9 mouse cellular contexts compared by ENCODE assay signal in the genomic region with DNA sequence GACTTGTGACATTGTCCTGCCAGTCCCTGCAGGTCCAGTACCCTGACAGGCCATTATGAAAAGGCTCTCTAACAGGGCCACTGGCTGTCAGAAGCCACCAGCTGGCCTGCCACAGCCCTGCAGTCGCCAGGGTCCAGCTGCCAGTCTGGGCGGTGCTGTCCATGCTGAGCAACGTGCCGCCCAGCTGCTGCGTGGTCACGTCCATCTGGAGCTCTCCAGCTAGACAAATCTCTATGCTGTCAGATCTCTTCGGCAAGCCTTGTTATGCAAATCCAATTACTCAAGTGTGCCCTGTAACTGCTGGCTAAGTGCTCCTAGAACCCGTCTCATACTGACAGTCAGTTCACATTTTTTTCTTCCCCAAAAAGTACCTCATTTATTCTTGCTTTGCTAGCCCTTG. TPM values are rescaled to one million over a fixed set of nuclear protein-coding genes. Genes with fewer than 3 reads are reported as not detected.
DNase-seq lines count a peak whose midpoint lies in the region; ATAC-seq and TF ChIP-seq lines count a peak whose summit lies in the region.
"Had no signal": no experiment of that assay in that cellular context is flagged by ENCODE, and none has a peak within 500 bp of the region (broad histone marks: within the 10 kb centered on the region; RNA-seq: fewer than 3 reads in every experiment).

No protein-coding gene starts in this region.

- no peak overlapping the region for H3K9ac ChIP-seq in kidney, embryonic 14.5 days (ENCODE audit: low read depth, low read length)
- H3K9ac ChIP-seq in neural tube, embryonic 14.5 days (replicated peaks; ENCODE audit: low read depth, low read length) = no peak overlapping the region
- H3K9ac ChIP-seq: liver, embryonic 13.5 days had no signal

- H3K27me3 ChIP-seq in kidney, embryonic 14.5 days (ENCODE audit: control insufficient read depth, insufficient read depth, low read length) = no peaks in the 10 kb centered on the region
- H3K27me3 ChIP-seq in limb, embryonic 10.5 days (ENCODE audit: low read depth, poor library complexity, severe bottlenecking) = no peaks in the 10 kb centered on the region
- H3K27me3 ChIP-seq in neural tube, embryonic 14.5 days (ENCODE audit: control insufficient read depth, insufficient read depth, low read length) = no peaks in the 10 kb centered on the region
- H3K27me3 ChIP-seq: liver, embryonic 13.5 days had no signal

- peak; percentile 49; the same call in 1 of the 2 replicates for ATAC-seq in kidney, embryonic 14.5 days (ENCODE audit: low FRiP score, low TSS enrichment)
- ATAC-seq in neural tube, embryonic 14.5 days (ENCODE audit: low read depth) = peak; percentile 79; the same call in 1 of the 2 replicates

- H3K4me1 ChIP-seq in kidney, embryonic 14.5 days (ENCODE audit: control insufficient read depth, insufficient read depth, low read length) = peaks cover 7% of the 10 kb centered on the region; the same call in 1 of the 2 replicates
- peaks cover 16% of the 10 kb centered on the region for H3K4me1 ChIP-seq in limb, embryonic 10.5 days
- H3K4me1 ChIP-seq in neural tube, embryonic 14.5 days (ENCODE audit: control insufficient read depth, insufficient read depth, low read length) = 0 out of 2 replicates have a peak, but pooled peaks cover 4% of the 10 kb centered on the region
- H3K4me1 ChIP-seq: liver, embryonic 13.5 days had no signal

- intact Hi-C loops in gastrocnemius, adult 2 months (cut with DNase I) = loop anchor here (10.0 kb wide), 1 partner anchor 130 kb away; the partner anchor contains the start of gene Tax1bp1

- no peak overlapping the region for H3K4me2 ChIP-seq in kidney, embryonic 14.5 days (replicated peaks; ENCODE audit: low read depth, low read length)
- no peak overlapping the region for H3K4me2 ChIP-seq in neural tube, embryonic 14.5 days (ENCODE audit: low read depth, low read length)
- H3K4me2 ChIP-seq: liver, embryonic 13.5 days had no signal

- TF ChIP-seq POLR2A in brain, embryonic 14.5 days (IDR thresholded peaks at IDR 0.05; ENCODE audit: borderline replicate concordance, extremely low read depth, insufficient read depth, insufficient read length, poor library complexity, severe bottlenecking) = no peak

- WGBS in kidney, embryonic 14.5 days = 26% methylated on average over 8 of the region's 8 CpGs
- 24% methylated on average over 8 of the region's 8 CpGs for WGBS in limb, embryonic 10.5 days
- WGBS in neural tube, embryonic 14.5 days = 3% methylated on average over 8 of the region's 8 CpGs

- no peak for TF ChIP-seq CTCF in brain, embryonic 14.5 days (IDR thresholded peaks at IDR 0.05; ENCODE audit: borderline replicate concordance, extremely low read depth, insufficient read depth, insufficient read length)
- TF ChIP-seq CTCF in gastrocnemius, adult 2 months (IDR thresholded peaks at IDR 0.05) = peak; percentile 29; the same call in 1 of the 2 replicates

- no peak overlapping the region; the same call in 1 of the 2 replicates for H3K4me3 ChIP-seq in gastrocnemius, adult 2 months
- H3K4me3 ChIP-seq in kidney, embryonic 14.5 days (ENCODE audit: low read length) = no peak overlapping the region
- H3K4me3 ChIP-seq in limb, embryonic 10.5 days = no peak overlapping the region
- no peak overlapping the region for H3K4me3 ChIP-seq in neural tube, embryonic 14.5 days (ENCODE audit: low read depth, low read length)
- H3K4me3 ChIP-seq: liver, embryonic 13.5 days had no signal

- peak; percentile 65 to 81 for DNase-seq in cerebellum, postnatal 10 days
- no peak for DNase-seq in cerebellum, adult 9-11 months
- peak; percentile 90 for DNase-seq in brain, embryonic 14.5 days (ENCODE audit: low read depth)
- DNase-seq in gastrocnemius, adult 2 months = peak; percentile 86
- DNase-seq in limb, embryonic 10.5 days (ENCODE audit: low spot score) = peak; percentile 47
- DNase-seq in yolk sac, embryonic 10.5 days (ENCODE audit: low spot score) = no peak
- DNase-seq: liver, embryonic 13.5 days had no signal

- no peaks in the 10 kb centered on the region for H3K36me3 ChIP-seq in kidney, embryonic 14.5 days (ENCODE audit: control insufficient read depth, insufficient read depth, low read length)
- peaks cover 11% of the 10 kb centered on the region; the same call in 1 of the 2 replicates for H3K36me3 ChIP-seq in limb, embryonic 10.5 days
- H3K36me3 ChIP-seq in neural tube, embryonic 14.5 days (ENCODE audit: control insufficient read depth, insufficient read depth, low read length) = no peaks in the 10 kb centered on the region

- peak overlapping the region; percentile 9; the same call in 1 of the 2 replicates for H3K27ac ChIP-seq in gastrocnemius, adult 2 months
- H3K27ac ChIP-seq in kidney, embryonic 14.5 days (ENCODE audit: low read depth, low read length) = no peak overlapping the region
- peak overlapping the region; percentile 26; the same call in 1 of the 2 replicates for H3K27ac ChIP-seq in limb, embryonic 10.5 days
- no peak overlapping the region for H3K27ac ChIP-seq in neural tube, embryonic 14.5 days (ENCODE audit: low read depth, low read length)
- H3K27ac ChIP-seq: liver, embryonic 13.5 days had no signal

- H3K9me3 ChIP-seq in kidney, embryonic 14.5 days (ENCODE audit: control insufficient read depth, low read length) = no peaks in the 10 kb centered on the region
- H3K9me3 ChIP-seq in limb, embryonic 10.5 days (replicated peaks) = no peaks in the 10 kb centered on the region
- H3K9me3 ChIP-seq in neural tube, embryonic 14.5 days (ENCODE audit: control insufficient read depth, low read length) = no peaks in the 10 kb centered on the region
- H3K9me3 ChIP-seq: liver, embryonic 13.5 days had no signal

RNA-seq across cellular contexts. Expression of gene Hibadh, which starts 55.8 kb away (rescaled TPM):
- 32.2 and 34.2 TPM in 2 replicates for polyA plus RNA-seq in brain, embryonic 14.5 days (2012; rRNA removed)
- 100 to 1,000 TPM; 105 to 137 TPM for total RNA-seq in gastrocnemius, adult 2 months (2021)
- 69.5 and 95.1 TPM in 2 replicates for polyA plus RNA-seq in kidney, embryonic 14.5 days (2014; fragmentation: Nextera tagmentation; extraction: Ambion mirVana)
- 64.2 and 68.7 TPM in 2 replicates for polyA plus RNA-seq in limb, embryonic 10.5 days (2016; fragmentation: Nextera tagmentation; extraction: Ambion mirVana)
- polyA plus RNA-seq in neural tube, embryonic 14.5 days (2014; fragmentation: Nextera tagmentation; extraction: Ambion mirVana) = 43.9 and 44.6 TPM in 2 replicates

Comparison
In these comparisons a context has a peak if more than half of its experiments do, and no peak if none do; other contexts are left out.
1. DNase-seq: peak in cerebellum, postnatal 10 days (2 of 2), brain, embryonic 14.5 days (single experiment), gastrocnemius, adult 2 months (single experiment) and limb, embryonic 10.5 days (single experiment); none in cerebellum, adult 9-11 months (single experiment) and yolk sac, embryonic 10.5 days (single experiment).
2. H3K27ac ChIP-seq: peak in gastrocnemius, adult 2 months (single experiment) and limb, embryonic 10.5 days (single experiment); none in kidney, embryonic 14.5 days (single experiment) and neural tube, embryonic 14.5 days (single experiment).